Mouse (Mus musculus) spleen, postnatal 4 days (tissue): ENCODE measurements around the gene Trim34a.
"Not testable (repeated sequence)": the region's sequence is repeated elsewhere in the genome, so short reads cannot be mapped to it uniquely, and the experiment has no call there.

Experiments
- DNase-seq, 2 experiments: peaks; one replicate each; pipeline ENCODE4 v3.0.0; 2022; ENCODE audit warnings: low spot score in 2 of 2

The Trim34a gene

DNA sequence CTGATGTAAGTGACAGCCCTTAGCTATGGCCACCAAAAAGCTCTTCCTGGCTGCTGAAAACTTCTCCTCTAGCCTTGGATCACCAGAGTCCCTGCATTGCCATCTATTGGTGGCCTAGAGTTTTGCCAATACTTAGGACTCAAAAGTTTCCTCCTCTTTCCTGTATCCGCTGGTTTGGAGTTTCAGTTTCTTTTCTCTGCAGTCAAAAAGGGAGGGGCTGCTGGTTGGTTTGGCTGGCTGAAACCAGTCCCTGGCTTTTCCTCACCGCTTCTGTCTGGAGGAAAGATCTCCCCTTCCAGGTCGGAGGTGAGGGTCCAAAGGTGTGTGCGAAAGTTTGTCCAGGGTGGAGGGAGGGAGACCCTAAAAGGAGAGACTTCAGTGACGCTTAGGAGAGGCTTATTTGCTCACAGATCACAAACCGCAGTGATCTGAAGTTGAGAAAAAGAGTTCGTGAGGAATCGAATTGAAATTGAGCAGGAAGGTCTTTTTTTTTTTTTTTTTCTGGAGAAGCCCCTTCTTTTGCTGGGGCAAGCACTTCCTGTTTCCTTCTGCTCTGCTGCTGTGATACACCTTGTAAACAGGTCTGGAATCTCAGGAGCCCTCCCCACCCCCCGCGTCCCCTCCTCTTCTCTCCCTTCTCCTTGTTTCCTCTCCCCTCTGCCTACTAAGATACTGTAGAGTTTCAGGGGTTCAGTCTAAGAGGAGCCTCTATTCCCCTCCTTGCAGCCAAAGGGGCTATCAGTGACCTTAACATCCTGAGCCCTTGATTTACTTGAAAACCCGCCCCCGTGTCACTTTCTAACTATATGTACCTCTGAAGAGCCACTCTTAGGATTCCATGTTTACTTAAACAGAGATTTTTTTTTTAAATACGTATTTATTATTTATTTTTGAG, at the start of gene Trim34a:
Gene Trim34a (plus strand): TSS at position 171 of the 895 bp plus-strand sequence.
- peak; percentile 43 to 67 for DNase-seq

DNA sequence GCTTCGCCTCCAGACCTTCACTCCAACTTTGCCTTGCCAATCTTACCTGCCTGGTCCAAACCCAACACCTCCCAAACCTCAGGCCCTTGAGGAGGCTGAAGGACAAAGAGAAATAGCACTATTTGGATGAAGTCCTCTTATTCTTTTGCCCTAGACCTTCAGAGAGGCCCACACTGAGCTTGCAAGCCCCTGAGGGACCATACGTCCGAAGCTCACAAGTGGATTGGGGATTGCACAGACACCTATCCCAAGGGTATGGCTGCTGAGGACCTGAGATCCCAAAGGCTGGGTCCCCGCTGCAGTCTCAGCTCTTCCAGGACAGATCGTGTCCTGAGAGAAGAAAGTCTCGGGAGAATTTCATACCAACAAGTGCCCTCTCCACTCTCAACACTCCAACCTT, 48.4 kb upstream of the Trim34a start, which contains the start of gene Olfr649:
Gene Olfr649 (minus strand): TSS at position 101 of the 400 bp plus-strand sequence.
- no peak for DNase-seq

DNA sequence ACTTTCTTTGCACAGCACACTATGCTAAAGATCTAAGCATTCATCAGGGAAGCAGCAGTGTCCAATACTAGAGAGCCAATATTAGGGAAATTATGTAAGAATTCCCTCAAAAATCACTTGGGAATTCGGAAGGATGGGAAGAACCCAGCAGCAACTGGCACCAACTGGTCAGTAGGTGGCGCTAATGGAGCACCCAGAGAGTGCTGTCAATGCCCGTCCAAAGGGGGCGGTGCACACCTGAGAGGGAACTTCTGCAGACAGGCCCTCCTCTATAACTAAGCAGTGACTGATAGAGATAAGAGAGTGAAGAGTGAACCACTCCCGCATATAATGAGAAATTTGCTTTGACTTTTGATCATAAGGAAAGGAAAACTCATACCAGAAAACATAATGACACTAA, 44.4 kb upstream of the Trim34a start:
- peak; percentile 63 to 76 for DNase-seq

DNA sequence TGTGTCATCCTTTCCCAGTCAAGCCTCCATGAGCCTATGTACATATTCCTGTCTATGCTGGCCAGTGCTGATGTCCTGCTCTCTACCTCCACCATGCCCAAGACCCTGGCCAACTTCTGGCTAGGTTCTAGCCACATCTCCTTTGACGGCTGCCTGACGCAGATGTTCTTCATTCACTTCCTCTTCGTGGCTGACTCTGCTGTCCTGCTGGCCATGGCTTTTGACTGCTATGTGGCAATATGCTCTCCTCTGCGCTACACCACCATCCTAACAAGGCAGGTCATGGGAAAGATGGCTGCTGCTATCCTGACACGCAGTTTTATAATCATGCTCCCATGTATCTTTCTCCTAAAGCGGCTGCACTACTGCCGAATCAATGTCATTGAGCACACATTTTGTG, 38.1 kb upstream of the Trim34a start:
- DNase-seq, result no peak

DNA sequence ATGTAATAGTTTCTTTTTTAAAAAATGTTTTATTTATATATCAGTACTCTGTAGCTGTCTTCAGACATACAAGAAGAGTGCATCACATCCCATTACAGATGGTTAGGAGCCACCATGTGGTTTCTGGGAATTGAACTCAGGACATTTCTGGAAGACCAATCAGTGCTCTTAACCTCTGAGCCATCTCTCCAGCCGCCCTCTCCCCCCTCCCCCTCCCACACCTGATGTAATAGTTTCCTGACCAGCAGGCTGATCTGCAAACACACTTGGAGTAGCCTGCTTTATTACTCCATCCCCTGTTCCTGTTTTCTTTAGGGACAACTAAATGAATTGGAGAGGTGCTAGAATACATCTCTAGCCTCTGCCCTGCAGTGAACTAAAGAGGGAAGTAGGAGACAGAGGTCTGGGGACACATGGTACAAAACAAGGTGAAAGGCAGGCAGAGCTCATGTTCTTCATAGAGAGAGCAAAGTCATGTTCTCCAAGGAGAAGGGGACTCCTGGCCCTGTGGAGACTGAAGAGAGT, 28.2 kb upstream of the Trim34a start:
- DNase-seq, result no peak

DNA sequence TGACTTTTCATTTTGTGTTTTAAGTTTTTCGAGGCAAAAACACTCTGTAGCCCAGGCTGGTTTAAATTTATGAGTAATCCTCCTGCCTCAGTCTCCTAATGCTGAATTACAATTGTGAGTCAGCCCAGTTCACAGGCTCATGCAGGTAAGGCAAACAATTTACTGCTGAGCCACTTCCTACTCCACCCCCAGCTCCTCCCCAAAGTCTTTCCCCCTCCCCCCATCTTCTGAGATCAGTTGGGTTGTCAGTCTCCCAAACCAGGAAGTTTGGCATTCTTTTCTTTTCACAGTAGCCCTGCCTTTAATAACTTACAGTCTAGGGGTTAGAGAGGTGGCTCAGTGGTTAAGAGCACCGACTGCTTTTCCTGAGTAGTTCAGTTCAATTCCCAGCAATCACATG, 26.4 kb upstream of the Trim34a start:
- no peak for DNase-seq

DNA sequence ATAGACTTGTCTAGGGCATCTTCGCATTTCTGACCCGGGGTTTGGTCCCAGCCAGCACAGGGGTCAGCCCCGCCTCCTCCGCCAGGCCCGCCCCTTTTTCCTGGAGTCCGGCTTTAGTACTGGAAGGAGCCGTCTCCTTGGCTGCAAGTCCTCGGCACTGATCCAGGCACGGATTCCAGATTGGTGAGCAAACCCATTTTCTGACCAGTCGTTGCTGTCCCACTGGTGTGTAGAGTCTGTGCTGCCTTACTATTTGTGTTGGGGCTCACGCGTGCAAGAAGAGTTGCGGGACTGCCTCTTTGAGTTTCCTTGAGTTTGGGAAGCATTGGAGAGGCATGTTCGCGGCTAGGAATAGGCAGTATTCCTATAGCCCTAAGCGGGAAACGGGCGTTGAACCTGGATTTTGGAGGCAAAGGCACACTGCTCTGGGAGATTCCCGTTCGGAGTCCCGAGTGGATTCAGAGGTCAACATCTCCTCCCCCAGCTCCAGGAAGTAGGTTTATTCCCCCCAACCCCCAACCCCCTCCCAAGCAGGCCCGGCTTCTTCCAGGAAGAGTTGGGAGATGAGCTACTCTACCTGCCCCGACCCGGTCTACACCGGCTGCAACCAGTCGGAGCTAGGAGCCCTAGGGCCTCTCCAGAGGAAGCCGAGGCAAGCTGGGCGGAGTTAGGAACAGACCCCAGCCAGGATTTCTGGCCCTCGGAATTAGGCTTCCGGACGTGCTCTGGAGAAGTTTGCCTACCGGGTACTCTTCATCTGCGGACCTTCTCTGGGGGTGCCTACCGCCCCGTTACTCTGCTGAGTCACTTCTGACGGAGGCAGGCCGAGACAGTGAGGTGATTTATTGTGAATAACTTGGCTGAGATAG, 25.3 kb upstream of the Trim34a start, which contains the start of gene Trim6:
Gene Trim6 (plus strand): TSS at position 93 of the 869 bp plus-strand sequence.
- no peak for DNase-seq

DNA sequence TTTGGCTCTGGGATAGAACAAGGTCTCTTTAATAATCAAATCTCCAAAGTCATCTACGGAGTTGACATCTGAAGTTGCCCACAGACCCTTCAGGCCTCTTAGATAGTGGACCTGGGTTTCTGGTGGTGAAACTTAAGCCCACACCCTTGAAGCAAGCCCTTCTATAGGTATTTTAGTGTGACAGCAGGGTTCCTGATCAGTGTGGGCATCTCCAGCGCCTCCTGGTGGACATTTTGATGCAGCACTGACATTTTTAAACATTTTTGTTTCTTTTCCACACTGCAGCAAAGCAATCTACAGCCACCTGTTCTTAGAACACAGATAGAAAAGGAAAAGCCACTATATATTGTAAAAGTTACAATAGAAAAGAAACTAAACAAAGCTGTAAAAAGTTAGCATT, 13.1 kb upstream of the Trim34a start:
- peak; percentile 30 to 76 for DNase-seq

DNA sequence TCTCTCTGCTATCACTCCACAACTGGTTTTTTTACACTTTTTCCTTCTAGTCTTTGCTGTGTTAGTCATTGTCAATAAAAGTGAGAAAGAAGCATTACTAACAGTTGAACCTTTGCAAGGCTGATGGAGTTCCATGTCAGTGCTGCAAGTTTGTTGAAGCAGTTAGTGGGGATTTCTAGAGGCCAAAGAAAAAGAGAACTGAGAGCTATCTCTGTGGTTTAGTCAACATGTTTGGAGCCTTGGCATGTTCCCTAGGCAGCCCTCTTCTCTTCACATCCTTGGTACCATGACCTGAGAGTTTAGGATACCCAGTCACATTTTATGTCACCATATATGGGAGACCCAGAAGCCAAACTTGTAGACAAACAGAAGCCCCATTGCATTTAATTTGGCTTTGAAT, 3.4 kb upstream of the Trim34a start:
- DNase-seq, result no peak

DNA sequence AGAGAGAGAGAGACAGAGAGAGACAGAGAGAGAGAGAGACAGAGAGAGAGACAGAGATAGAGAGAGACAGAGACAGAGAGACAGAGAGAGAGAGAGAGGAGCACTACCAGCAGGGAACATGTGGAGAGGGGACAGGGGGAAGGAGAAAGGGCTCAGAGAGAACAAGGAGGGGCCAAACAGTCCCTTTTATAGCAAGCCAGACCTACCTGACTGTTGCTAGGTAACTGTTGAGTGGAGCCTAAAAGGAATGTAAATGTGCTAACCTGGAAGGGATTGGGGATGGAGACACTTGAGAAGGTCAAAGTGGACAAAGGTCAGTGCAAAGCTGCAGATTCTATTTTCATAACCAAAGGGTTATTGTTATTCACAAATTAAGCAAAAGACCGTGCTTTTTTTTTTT, 641 bp upstream of the Trim34a start:
- no peak for DNase-seq

DNA sequence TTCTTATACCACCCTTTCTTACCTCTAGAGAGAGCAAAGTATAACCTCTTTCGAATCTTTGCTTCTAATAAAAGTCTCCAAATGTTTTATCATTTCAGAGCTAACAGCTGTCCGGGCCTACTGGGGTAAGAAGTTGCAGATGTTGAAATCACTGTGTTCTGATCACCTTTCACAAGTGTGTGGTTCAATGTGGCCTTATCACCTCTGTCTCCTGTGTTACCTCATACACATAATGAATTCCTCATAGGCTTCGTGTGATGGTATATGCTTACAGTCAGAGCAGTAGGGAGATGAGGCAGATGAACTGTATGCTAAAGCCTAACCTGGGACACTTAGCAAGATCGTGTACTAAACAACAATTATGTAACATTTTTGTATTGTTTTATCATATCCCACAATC, 16.1 kb downstream of the Trim34a start:
- not testable (repeated sequence) for DNase-seq

DNA sequence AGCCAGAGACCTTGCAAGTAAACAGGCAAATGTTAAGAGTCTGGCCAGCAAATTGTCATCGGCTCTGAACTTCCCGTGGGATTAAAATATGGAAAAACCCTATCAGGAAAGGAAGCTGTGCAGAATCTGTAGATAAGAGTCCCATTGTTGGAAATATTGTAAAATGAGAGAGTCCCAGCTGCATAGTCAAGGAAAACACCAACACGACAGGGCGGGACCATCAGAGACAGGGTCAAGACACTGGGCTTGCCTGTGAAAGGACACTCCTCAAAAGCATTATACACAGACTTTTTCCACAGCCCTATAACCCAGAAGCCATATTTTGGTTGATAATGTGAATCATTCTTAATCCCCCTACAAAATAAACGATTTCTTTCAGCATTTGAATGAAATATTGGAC, 21.1 kb downstream of the Trim34a start:
- not testable (repeated sequence) for DNase-seq

DNA sequence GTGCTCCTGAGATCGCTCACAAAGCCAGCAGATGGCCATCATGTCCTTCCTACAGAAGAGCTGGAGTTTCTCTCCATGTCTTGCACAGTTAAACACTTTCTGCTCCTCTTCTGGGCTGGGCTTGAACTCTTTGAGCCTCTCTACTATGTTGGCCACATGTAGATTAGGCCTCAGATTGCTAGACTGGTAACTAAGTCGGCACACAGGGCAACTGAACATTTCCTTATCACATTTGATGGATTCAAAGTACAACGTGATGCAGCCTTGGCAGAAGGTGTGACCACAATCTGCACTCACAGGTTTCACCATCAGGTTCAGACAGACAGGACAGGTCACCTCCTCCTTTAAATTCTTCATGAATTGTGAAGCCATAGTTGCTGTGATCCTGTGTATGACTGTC, 35.1 kb downstream of the Trim34a start:
- DNase-seq, result not testable (repeated sequence)

DNA sequence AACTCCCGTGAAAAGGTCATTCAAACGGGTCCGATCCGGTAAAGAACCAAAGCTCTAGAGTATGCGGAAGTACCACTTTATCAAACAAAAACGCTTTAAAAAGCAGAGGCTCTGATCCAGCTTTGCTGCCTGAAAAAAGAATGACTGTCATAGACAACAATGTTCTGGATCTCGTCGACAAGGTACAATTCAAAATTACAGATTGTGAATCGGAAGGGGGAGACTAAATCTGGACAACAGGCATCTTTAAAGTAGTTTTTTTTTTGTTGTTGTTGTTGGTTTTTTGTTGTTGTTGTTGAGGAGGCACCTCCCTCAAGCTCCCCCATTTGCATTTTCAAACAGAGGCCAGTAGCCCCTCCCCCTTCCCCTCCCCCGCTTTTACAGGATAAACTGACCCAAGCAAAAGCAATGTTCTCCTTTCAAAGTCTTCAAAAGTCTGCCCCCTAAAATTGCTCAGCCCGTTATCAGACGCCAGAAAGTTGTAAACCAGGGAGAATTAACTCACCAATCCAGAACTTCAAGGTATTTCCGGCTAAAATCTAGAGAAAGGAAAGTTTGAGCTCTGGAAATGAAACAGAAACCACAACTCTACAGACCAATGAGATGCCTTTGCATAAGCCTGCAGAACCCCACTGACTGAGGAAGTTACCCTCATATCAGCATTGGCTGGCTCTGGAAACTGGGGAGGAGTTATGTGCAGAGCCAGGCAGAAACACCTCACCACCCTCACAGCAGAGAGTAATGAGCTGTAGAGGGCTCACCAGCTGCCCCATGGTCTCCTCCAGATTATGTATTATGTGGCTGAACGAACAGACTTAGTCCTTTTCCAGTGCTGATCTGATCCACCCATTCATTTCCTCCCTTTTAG, 43.6 kb downstream of the Trim34a start, which contains the start of gene Trim5:
Gene Trim5 (minus strand): TSS at position 519 of the 868 bp plus-strand sequence.
- DNase-seq, result not testable (repeated sequence)

DNA sequence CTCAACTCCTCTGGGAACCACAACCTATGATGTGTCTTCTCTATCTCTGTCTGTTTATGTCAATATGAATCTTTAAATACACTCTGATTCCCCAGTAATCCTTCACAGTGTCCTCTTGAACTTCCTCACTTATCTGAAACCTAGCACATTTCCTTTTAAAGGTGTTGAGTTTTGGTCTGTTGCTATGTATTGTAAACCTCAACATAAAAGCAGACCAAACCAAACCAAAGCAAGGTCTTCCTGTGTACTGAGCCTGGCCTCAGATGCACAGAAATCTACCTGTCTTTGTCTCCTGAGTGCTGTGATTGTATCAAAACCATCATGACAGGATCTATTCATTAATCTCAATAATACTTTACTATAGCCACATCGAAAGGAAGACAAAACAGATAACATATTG, 46.4 kb downstream of the Trim34a start:
- DNase-seq, result no peak

DNA sequence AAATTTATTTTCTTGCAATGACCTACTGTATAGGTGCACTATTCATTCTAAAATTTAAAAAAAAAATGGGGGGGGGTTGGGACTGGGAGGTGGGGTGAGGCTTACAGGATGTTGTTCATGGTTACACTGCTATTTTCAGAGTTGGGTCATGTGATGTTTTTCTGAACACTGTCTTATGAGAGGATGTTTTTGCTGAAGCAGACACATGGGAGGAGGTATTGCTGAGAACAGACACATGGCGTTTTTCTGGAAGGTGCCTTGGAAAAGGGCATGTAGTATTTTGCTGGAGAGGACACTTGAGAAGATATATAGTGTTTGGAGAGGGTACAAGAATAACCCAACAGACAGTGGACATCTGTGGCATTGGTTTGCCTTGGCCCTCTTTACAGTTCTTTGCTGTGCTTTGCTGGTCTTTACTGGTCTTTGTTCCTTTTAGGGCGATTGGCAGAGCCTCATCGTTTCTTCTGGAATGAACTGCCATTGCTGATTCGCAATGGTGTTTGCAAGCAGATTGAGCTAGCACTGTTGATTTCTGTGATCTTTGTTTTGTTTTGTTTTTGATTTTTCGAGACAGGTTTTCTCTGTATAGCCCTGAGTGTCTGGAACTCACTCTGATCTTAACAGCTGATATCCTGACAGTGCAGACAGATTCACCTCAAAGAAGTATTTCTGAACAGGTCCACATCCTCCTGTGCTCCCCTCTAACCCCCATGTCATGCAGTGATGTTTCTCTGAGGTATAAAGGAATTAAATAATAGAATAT, 47.6 kb downstream of the Trim34a start:
- no peak for DNase-seq
